Mouse (Mus musculus): ENCODE measurements around the gene Map3k11. TPM values are rescaled to one million over a fixed set of nuclear protein-coding genes. Genes with fewer than 3 reads are reported as not detected.

Map3k11 gene
- total and polyA plus RNA-seq, 2 experiments from 2014 or later: 10.7 to 20.7 TPM

GRCm38 (mm10) chr19:5725029-5725707 lies 36.6 kb downstream of the Map3k11 start:
- H3K27me3 ChIP-seq (ENCODE audit: insufficient read depth, low read length): no peaks in the 10 kb centered on the region
- peaks cover 16% of the 10 kb centered on the region for H3K36me3 ChIP-seq (ENCODE audit: insufficient read depth, low read length)
- no peak for ATAC-seq
- 73% methylated on average over 12 of the region's 12 CpGs for WGBS
- H3K9ac ChIP-seq (replicated peaks; ENCODE audit: low read length): peak overlapping the region; percentile 42; the same call in 1 of the 2 replicates
- H3K4me2 ChIP-seq (ENCODE audit: low read depth, low read length): peak overlapping the region; percentile 96
- H3K9me3 ChIP-seq (ENCODE audit: low read length): no peaks in the 10 kb centered on the region
- DNase-seq (ENCODE audit: low spot score): no peak
- no peak for TF ChIP-seq CTCF (IDR thresholded peaks at IDR 0.05; ENCODE audit: low read depth)
- H3K4me1 ChIP-seq (ENCODE audit: insufficient read depth, low read length): peaks cover 24% of the 10 kb centered on the region
- no peak overlapping the region for H3K27ac ChIP-seq
- no peak overlapping the region for H3K4me3 ChIP-seq (ENCODE audit: low read length)

- peak within 1 kb of the TSS; percentile 96 for H3K4me2 ChIP-seq (ENCODE audit: low read depth, low read length)
- TF ChIP-seq CTCF (IDR thresholded peaks at IDR 0.05; ENCODE audit: low read depth): no peak
- peak within 1 kb of the TSS; percentile 42 for H3K9ac ChIP-seq (replicated peaks; ENCODE audit: low read length)
- H3K36me3 ChIP-seq (ENCODE audit: insufficient read depth, low read length): peaks cover 8% of the 10 kb centered on the region
- no peaks in the 10 kb centered on the region for H3K9me3 ChIP-seq (ENCODE audit: low read length)
- ATAC-seq: no peak
- peak within 1 kb of the TSS; percentile 36; the same call in 1 of the 2 replicates for H3K27ac ChIP-seq
- peak within 1 kb of the TSS; percentile 97 for H3K4me3 ChIP-seq (ENCODE audit: low read length)
- WGBS: 14% methylated on average over 49 of the region's 49 CpGs
- DNase-seq (ENCODE audit: low spot score): peak; percentile 52
- H3K27me3 ChIP-seq (ENCODE audit: insufficient read depth, low read length): no peaks in the 10 kb centered on the region
- H3K4me1 ChIP-seq (ENCODE audit: insufficient read depth, low read length): peaks cover 32% of the 10 kb centered on the region
These were observed 37.4 kb downstream of the Map3k11 start, which contains the start of gene Ehbp1l1 for GRCm38 (mm10) chr19:5725767-5726515. TSS of gene Ehbp1l1 (minus strand) at chr19:5726317.

GRCm38 (mm10) chr19:5726961-5727578 lies 38.5 kb downstream of the Map3k11 start:
- Histone ChIP-seq H3K27ac (peak overlapping the region; percentile 36; the same call in 1 of the 2 replicates), H3K36me3 (ENCODE audit: insufficient read depth, low read length) (no peaks in the 10 kb centered on the region), H3K27me3 (ENCODE audit: insufficient read depth, low read length) (no peaks in the 10 kb centered on the region), H3K4me1 (ENCODE audit: insufficient read depth, low read length) (peaks cover 37% of the 10 kb centered on the region), H3K4me2 (ENCODE audit: low read depth, low read length) (peak overlapping the region; percentile 96), H3K4me3 (ENCODE audit: low read length) (peak overlapping the region; percentile 97), H3K9ac (replicated peaks; ENCODE audit: low read length) (0 out of 2 replicates have a peak overlapping the region, but pooled peaks have one; percentile 22), H3K9me3 (ENCODE audit: low read length) (no peaks in the 10 kb centered on the region)
- DNase-seq (ENCODE audit: low spot score): no peak
- no peak for TF ChIP-seq CTCF (IDR thresholded peaks at IDR 0.05; ENCODE audit: low read depth)
- no peak for ATAC-seq
- 79% methylated on average over 15 of the region's 15 CpGs for WGBS

GRCm38 (mm10) chr19:5727701-5728100 lies 39.2 kb downstream of the Map3k11 start:
- ATAC-seq (peak; percentile 30), DNase-seq (ENCODE audit: low spot score) (peak; percentile 93)
- Histone ChIP-seq H3K4me2 (ENCODE audit: low read depth, low read length) (peak overlapping the region; percentile 96), H3K9ac (replicated peaks; ENCODE audit: low read length) (peak overlapping the region; percentile 98), H3K36me3 (ENCODE audit: insufficient read depth, low read length) (no peaks in the 10 kb centered on the region), H3K27me3 (ENCODE audit: insufficient read depth, low read length) (no peaks in the 10 kb centered on the region), H3K4me1 (ENCODE audit: insufficient read depth, low read length) (peaks cover 37% of the 10 kb centered on the region), H3K27ac (peak overlapping the region; percentile 96), H3K9me3 (ENCODE audit: low read length) (no peaks in the 10 kb centered on the region), H3K4me3 (ENCODE audit: low read length) (peak overlapping the region; percentile 97)
- 3% methylated on average over 14 of the region's 14 CpGs for WGBS
- TF ChIP-seq CTCF (IDR thresholded peaks at IDR 0.05; ENCODE audit: low read depth): peak; percentile 99

- 3% methylated on average over 37 of the region's 37 CpGs for WGBS
- no peak for TF ChIP-seq CTCF (IDR thresholded peaks at IDR 0.05; ENCODE audit: low read depth)
- no peaks in the 10 kb centered on the region for H3K36me3 ChIP-seq (ENCODE audit: insufficient read depth, low read length)
These were observed 40.3 kb downstream of the Map3k11 start for GRCm38 (mm10) chr19:5728631-5729443.

GRCm38 (mm10) chr19:5729444-5729815 lies 40.9 kb downstream of the Map3k11 start, which contains the start of gene Fam89b:
TSS of gene Fam89b (minus strand) at chr19:5729653.
- Histone ChIP-seq H3K9ac (replicated peaks; ENCODE audit: low read length) (peak within 1 kb of the TSS; percentile 98), H3K4me1 (ENCODE audit: insufficient read depth, low read length) (peaks cover 37% of the 10 kb centered on the region), H3K9me3 (ENCODE audit: low read length) (no peaks in the 10 kb centered on the region), H3K27me3 (ENCODE audit: insufficient read depth, low read length) (no peaks in the 10 kb centered on the region), H3K36me3 (ENCODE audit: insufficient read depth, low read length) (no peaks in the 10 kb centered on the region), H3K4me3 (ENCODE audit: low read length) (peak within 1 kb of the TSS; percentile 97), H3K4me2 (ENCODE audit: low read depth, low read length) (peak within 1 kb of the TSS; percentile 96), H3K27ac (peak within 1 kb of the TSS; percentile 96)
- no peak for TF ChIP-seq CTCF (IDR thresholded peaks at IDR 0.05; ENCODE audit: low read depth)
- DNase-seq (ENCODE audit: low spot score) (peak; percentile 93), ATAC-seq (peak; percentile 82)
- WGBS: under 1% methylated on average over 37 of the region's 37 CpGs

More at GRCm38 (mm10) chr19:5728631-5729443, 40.3 kb downstream of the Map3k11 start:
- peak; percentile 75 for DNase-seq (ENCODE audit: low spot score)
- Histone ChIP-seq H3K9ac (replicated peaks; ENCODE audit: low read length) (peak overlapping the region; percentile 98), H3K9me3 (ENCODE audit: low read length) (no peaks in the 10 kb centered on the region), H3K27me3 (ENCODE audit: insufficient read depth, low read length) (no peaks in the 10 kb centered on the region), H3K27ac (peak overlapping the region; percentile 96), H3K4me1 (ENCODE audit: insufficient read depth, low read length) (peaks cover 37% of the 10 kb centered on the region), H3K4me2 (ENCODE audit: low read depth, low read length) (peak overlapping the region; percentile 96), H3K4me3 (ENCODE audit: low read length) (peak overlapping the region; percentile 97)
- ATAC-seq: peak; percentile 15
